Mouse (Mus musculus) Muller cell, postnatal 12 days (primary cell): ENCODE results near the gene Zfp329.
"Not testable (repeated sequence)": the region's sequence is repeated elsewhere in the genome, so short reads cannot be mapped to it uniquely, and the experiment has no call there.

Experiments used
- DNase-seq: peaks from one replicate; pipeline ENCODE4 v3.0.0-alpha.2; 2015; ENCODE audit errors: inconsistent ontology term

Gene Zfp329

DNA sequence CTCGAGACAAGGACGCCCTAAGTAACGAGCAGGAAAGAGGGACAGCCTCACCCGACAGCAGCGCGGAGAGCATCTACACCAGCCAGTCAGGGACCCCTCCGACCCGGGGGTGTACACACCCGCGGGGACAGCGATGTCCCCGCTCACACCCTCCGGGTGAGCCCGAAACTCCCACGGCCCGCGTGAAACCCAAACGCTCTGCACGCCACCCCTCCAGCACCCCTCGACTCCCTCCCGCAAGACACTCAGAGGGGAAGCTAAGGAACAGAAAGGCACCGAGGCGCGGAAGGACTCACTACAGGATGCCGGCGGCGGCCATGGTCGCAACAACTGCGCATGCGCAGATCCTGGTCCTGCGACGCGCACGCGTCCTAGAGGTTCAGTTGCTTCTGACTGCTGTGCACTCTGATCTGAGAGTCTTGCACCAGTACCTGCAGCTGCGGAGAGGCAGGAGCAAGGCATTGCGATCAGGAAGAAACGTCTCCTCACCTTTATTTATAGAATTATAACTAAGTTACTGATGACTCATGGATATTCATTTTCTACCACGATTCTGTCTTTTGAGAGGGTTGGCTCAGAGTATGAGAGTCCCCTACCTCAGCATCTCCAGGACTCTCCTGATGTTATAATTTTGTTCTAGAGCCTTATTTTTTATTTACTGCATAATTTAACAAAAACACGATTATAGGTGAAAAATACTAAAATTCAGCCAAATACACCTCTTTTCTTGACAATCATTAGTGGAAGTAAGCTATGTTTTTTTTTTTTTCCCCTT is at the start of gene Zfp329:
Gene Zfp329, minus strand, starts transcription at position 338 of the 775 bp plus-strand sequence.
- DNase-seq, result peak; percentile 86

- DNase-seq, result no peak
Measured at GRCm38 (mm10) chr7:12835779-12836178, 17.1 kb upstream of the Zfp329 start.

GRCm38 (mm10) chr7:12835193-12835671 is 16.6 kb upstream of the Zfp329 start:
- DNase-seq, result no peak

DNA sequence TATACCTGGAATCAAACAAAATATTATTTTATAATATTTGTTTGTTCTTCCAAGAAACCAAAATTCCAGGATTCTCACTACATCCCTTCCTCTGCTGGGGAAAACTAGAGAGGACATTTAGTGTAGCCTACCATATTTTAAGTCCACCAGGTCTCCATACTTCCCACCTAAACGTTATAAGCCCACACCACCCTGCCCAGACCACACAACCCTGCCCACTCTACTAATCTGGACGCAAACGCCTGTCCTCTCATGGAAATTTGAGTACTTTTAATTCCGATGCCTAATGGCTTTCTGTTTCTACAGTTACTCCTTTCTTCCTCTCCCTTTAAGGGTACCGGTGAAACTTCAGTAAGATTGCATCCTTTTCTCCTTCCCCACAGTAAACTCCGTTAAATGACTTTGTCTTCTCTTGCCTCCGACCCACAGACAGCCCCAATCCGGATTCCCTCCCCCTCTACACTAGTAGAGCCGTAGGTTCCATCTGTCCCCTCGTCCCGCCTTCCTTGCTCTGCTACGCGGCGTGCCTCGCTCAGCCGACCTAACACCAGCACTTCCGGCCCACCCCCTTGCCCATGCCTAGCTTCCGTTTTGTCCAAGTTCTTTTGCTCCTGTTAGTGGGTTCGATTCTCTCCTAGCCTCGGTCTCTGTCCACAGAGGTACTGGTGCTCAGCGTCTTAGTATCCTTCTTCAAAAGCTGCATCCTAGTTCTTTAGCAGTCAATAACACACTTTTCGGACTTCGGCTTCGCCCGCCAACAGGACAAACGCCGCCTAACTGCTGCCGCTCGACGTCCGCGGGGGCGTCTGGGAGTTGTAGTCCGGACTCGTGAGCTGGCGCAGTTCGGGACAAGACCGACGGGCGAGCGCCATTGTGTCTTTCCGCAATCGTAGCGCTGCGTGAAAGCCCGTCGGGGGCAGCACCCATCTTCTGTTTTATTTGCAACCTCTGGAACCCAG is 15.8 kb upstream of the Zfp329 start, which contains the start of gene Zfp110:
Gene Zfp110, plus strand, starts transcription at position 600 of the 959 bp plus-strand sequence.
- peak; percentile 93 for DNase-seq

- no peak for DNase-seq
Measured at GRCm38 (mm10) chr7:12815566-12815965, 3.1 kb downstream of the Zfp329 start.

DNA sequence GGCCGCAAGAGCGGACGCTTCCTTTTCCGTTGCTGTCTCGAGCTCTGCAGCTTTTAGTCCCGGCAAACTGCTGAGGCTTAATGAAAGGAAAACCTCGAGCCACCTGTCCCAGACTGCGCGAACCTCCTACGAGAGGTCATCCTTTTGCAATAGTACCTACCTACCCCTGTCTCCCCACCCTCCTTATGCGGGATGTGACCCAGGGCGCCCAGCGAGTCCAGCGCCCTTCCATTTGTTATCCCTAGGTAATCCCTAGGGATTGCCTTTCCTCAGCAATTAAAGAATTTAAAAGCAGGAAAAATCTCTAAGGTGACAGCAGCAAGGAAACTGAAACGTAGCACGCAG is 15.0 kb downstream of the Zfp329 start:
- no peak for DNase-seq

- DNase-seq, result peak; percentile 91
Measured at GRCm38 (mm10) chr7:12802866-12803726, 15.6 kb downstream of the Zfp329 start, which contains the start of gene Zscan18. Zscan18 (minus strand) TSS chr7:12803635.

- DNase-seq, result no peak
Measured at GRCm38 (mm10) chr7:12799554-12799953, 19.1 kb downstream of the Zfp329 start.

DNA sequence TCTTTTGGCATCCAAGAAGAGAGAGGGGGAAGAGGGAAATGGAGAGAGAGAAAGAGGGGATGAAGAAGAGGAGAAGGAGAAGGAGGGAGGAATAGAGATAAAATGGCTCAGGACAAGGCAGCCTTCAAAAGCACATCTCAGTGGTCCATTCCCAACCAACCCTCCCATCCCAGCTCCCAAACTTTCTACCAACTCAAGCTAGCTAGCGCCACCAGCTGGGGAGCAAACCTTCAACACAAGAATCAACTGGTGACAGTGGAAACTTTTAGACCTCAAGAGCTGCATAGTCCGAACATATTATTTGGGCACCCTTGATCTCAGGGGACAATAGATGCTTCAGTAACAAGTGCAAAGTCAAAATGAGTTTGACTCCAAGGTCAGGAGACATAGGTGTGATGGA is 20.7 kb downstream of the Zfp329 start:
- DNase-seq, result no peak

DNA sequence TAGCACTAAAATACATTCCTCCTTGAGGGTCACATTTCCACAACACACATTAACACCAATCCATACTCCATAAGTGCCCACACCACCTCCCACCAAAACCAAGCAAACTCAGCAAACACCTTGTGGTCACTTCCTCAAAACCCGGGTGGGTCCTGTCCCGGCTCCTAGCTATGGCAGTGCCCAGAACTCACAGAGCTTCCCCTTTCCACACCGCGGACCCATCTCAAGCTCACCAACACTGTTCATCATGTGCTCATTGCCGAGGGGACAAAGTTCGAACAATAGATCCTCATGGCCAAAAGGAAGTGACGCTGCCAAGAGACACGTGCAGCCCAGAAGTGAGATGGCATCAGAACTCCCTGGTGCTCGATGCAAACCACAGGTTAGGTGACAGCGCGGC is 26.0 kb downstream of the Zfp329 start:
- DNase-seq, result not testable (repeated sequence)

DNA sequence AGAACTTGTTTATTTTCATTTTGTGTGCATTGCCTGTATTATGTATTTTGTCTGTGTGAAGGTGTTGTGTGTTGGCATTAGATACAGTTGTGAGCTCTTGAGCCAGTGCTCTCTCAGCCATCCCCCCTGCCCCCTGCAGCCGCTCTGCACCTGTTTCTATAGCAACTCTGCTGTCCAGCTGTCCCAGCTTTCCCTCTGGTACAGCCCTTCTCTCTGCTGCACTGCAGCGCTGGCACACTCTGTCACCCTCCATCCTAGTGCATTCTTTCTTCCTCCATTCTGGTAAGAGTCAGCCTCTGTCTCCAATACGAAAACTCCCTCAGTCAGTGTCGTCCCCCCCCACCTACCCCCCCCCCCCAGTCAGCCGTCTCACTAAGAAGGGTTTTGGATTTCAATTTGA is 30.6 kb downstream of the Zfp329 start:
- DNase-seq, result no peak

DNA sequence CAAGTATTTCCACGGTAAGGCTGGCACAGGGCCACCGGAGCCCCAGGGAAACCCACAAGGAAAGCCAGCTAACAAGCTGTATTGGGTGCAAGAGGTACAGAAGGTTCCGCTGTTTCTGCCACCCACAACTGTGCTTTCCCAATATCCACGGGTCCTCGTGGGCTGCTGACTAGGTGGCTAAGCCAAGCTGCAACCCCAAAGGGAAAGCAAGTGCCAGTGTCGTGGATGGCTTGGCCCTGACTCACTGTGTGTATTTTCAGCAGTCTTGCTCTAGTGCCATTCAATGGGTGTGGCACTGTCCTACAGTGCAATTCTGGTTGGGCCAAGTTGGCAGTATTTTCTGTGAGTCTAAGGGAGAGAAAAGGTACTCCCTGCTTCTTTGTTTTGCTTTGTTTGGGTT is 31.3 kb downstream of the Zfp329 start:
- peak; percentile 36 for DNase-seq

GRCm38 (mm10) chr7:12780151-12780830 is 38.4 kb downstream of the Zfp329 start:
- DNase-seq, result peak; percentile 83

- DNase-seq, result no peak
Measured at GRCm38 (mm10) chr7:12779782-12780150, 38.9 kb downstream of the Zfp329 start.

- no peak for DNase-seq
Measured at GRCm38 (mm10) chr7:12779141-12779540, 39.5 kb downstream of the Zfp329 start.

GRCm38 (mm10) chr7:12774606-12775005 is 44.1 kb downstream of the Zfp329 start:
- DNase-seq, result peak; percentile 82

DNA sequence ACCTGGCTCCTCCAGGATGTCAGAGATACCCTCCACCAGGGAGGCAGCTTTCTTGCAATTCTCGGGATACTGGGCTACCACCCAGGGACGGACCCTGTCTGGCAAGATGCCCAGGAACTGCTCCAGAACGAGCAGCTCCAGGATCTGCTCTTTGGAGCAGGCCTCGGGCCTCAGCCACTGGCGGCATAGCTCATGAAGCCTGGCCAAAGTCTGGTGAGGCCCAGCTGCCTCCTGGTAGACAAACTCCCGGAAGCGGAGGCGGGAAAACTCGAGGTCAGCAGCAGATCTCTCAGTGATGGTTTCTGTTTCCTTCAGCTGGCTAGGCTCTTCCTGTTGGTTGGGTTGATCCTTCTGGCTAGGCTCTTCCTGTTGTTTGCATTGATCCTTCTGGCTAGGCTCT is 44.5 kb downstream of the Zfp329 start:
- DNase-seq, result no peak
